Mouse (Mus musculus) thymus, adult 2 months (tissue): ENCODE results near the gene Brsk2. TPM values are rescaled to one million over a fixed set of nuclear protein-coding genes. Genes with fewer than 3 reads are reported as not detected.

Experiments
- DNase-seq: peaks from one replicate; pipeline ENCODE4 v3.0.0; 2021
- H3K27ac ChIP-seq: fragments of 200-500 bp; 2 replicates; pipeline ENCODE4 v1.5.1; 2012; ENCODE audit warnings: low read length, control low read depth; ENCODE audit not compliant: control insufficient read depth, insufficient read depth
- H3K27me3 ChIP-seq: fragments of 200-500 bp; 2 replicates; pipeline ENCODE4 v1.6.1; 2012; ENCODE audit warnings: mild to moderate bottlenecking, low read length, moderate library complexity, mixed read lengths; ENCODE audit not compliant: control insufficient read depth, insufficient read depth
- H3K36me3 ChIP-seq: fragments of 200-500 bp; 2 replicates; pipeline ENCODE4 v1.6.1; 2012; ENCODE audit warnings: mild to moderate bottlenecking, low read length, moderate library complexity; ENCODE audit not compliant: control insufficient read depth, insufficient read depth
- H3K4me1 ChIP-seq: fragments of 200-500 bp; replicated peaks from 2 replicates; pipeline ENCODE4 v1.6.1; 2012; ENCODE audit warnings: low read length; ENCODE audit not compliant: control insufficient read depth, insufficient read depth
- H3K4me3 ChIP-seq: fragments of 200-500 bp; 2 replicates; pipeline ENCODE4 v1.5.1; 2012; ENCODE audit warnings: mild to moderate bottlenecking, low read length, control low read depth, moderate library complexity; ENCODE audit not compliant: control insufficient read depth, insufficient read depth
- CTCF ChIP-seq: fragments of 200-500 bp; IDR thresholded peaks from 2 replicates; pipeline ENCODE4 v1.5.1; 2012; ENCODE audit warnings: mild to moderate bottlenecking, control low read depth, low read length, moderate library complexity, borderline replicate concordance; ENCODE audit not compliant: control insufficient read depth, poor library complexity, insufficient read depth; ENCODE audit errors: extremely low read depth
- POLR2A ChIP-seq: fragments of 200-500 bp; IDR thresholded peaks from 2 replicates; pipeline ENCODE4 v1.6.1; 2012; ENCODE audit warnings: mild to moderate bottlenecking, low read length, control low read depth, moderate library complexity; ENCODE audit not compliant: control insufficient read depth, poor library complexity, insufficient read depth; ENCODE audit errors: extremely low read depth
- WGBS: fragments of 180-500 bp; shearing (Covaris S2); methylation state at CpG from one replicate; pipeline ENCODE4 v1.1.7; 2018; 5-methylcytosine and 5-hydroxymethylcytosine counted together
- polyA plus RNA-seq: library from polyadenylated mRNA; depleted of rRNA; stranded (reverse); fragments of >200 nt; gene quantifications from 2 replicates; pipeline ENCODE4 v1.2.3, GENCODE M21; 2012

Gene Brsk2
- polyA plus RNA-seq, 1 experiment: 0.27 TPM

DNA sequence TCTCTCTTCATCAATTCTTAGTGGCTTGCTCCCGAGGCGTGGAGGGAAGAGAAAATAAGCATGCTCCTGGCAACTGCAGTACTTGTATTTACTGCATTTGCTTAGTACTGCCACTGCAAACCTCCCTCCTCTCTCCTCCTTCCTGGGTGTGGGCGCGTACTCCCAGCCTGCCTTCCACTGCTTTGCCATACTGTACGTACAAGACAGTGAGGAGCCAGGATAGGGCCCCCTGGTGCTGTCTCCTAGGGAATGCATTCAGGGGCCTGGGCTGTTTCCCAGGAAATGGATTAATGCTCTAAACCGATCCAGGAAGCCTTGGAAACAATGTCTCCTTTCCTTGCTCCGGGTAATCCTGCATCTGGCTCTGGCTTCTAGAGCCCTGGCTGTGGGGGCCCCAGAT lies 3.6 kb upstream of the Brsk2 start:
- no peak for TF ChIP-seq POLR2A
- TF ChIP-seq CTCF: no peak
- Histone ChIP-seq H3K36me3 (no peaks in the 10 kb centered on the region), H3K27me3 (peaks cover 5% of the 10 kb centered on the region), H3K4me1 (peaks cover 9% of the 10 kb centered on the region), H3K27ac (no peak overlapping the region), H3K4me3 (no peak overlapping the region)
- no peak for DNase-seq
- 48% methylated on average over 7 of the region's 7 CpGs for WGBS

DNA sequence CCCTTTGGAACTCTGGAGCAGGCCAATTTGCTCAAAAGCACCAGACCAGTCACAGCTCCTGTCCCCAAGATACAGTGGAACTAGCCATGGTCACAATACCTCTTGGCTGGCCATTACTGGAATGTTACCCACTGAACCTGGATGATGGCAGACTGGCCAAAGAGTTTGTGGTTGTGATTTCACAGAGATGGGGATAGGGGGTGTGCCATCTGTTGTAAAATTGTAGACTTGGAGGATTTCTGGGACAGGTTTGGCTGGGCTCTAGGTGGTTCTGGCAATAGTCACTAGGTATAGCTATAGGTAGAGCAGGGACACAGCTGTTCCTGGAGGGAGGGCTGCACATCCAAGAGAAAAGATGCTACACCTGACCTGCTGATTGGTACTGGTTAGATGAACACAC lies 2.0 kb upstream of the Brsk2 start:
- Histone ChIP-seq H3K27me3 (peaks cover 8% of the 10 kb centered on the region), H3K4me3 (no peak overlapping the region), H3K4me1 (peaks cover 9% of the 10 kb centered on the region), H3K27ac (no peak overlapping the region), H3K36me3 (no peaks in the 10 kb centered on the region)
- DNase-seq: no peak
- TF ChIP-seq CTCF (no peak), POLR2A (no peak)

DNA sequence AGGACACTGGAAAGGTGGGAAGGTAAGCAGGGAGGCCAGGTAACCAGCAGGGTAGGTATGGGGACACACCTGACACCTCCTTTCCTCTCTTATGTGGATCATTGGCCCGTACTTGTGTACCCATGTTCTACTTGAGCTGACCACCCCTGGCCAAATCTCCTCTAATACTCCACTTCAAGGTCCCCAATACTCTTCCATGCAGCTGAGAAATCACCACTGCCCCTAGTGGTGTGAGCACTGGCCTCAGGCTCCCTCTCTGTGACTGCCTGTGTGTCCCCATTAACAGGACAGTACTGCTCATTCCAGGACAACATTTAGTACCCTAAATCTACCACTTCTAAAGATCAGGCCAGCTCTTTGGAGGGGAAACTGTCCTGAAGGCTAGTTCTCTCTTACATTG lies 1.5 kb upstream of the Brsk2 start:
- 67% methylated on average over 1 of the region's 1 CpGs for WGBS
- H3K27me3 ChIP-seq: peaks cover 8% of the 10 kb centered on the region
- peaks cover 9% of the 10 kb centered on the region for H3K4me1 ChIP-seq
- TF ChIP-seq CTCF (no peak), POLR2A (no peak)
- H3K36me3 ChIP-seq: no peaks in the 10 kb centered on the region
- no peak for DNase-seq
- H3K4me3 ChIP-seq: no peak overlapping the region
- no peak overlapping the region for H3K27ac ChIP-seq

DNA sequence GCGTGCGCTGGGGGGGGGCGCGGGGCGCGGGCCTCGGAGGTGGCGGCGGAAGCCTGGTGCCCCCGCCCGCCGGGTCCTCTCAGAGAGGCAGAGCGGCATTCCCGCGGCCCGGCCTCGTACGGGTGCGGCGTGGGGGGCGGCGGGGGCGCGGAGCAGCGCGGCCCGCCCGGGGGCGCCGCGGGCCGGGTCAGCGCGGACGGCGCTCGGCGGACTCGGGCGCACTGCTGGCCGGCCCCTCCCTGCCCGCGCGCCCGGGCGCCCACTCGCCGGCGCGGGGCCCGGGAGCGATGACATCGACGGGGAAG lies 200 bp downstream of the Brsk2 start:
- WGBS: 1% methylated on average over 47 of the region's 54 CpGs
- Histone ChIP-seq H3K4me3 (peak overlapping the region; percentile 24; the same call in 1 of the 2 replicates), H3K27me3 (peaks cover 8% of the 10 kb centered on the region)

DNA sequence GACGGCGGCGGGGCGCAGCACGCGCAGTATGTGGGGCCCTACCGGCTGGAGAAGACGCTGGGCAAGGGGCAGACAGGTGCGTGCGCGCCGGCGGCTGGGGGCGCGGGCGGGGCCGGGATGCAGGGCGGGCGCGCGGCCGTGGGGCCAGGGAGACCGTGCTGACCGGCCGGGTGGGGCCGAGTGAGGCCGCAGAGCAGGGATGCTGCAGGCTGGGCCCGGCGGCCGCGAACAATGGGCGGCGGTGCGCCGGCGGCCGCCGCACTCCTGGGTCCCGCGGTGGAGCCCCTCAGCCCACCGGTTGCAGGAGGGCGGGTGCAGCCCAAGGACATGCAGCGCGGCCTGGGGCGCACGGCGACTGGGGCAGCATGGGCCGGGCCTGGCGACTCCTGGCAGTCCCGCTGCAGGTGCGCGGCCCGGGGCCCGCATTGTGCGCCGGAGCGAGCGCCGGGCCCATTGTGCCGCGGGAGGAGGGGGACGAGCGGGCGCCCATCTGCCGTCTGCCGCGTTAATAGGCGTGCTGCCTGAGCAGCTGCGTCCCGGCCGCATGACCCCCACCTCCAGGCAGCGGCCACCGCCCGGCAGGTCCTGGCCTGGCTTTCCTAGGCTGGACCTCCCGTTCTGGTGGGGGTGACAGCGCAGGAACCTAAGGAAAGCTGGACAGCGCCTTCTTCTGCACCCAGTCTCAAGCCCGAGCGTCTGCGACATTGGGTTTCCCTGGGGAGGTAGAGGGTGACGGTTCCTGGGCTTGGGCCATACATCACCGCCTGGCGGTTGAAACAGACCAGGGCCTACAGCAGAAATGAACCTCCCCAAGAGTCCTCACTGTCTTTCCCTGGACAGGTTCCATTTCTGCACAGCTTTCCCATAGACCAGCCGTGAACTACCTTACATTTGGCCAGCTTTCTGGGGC lies 808 bp downstream of the Brsk2 start:
- Histone ChIP-seq H3K27me3 (peaks cover 8% of the 10 kb centered on the region), H3K27ac (no peak overlapping the region), H3K4me3 (no peak overlapping the region), H3K4me1 (peaks cover 9% of the 10 kb centered on the region), H3K36me3 (no peaks in the 10 kb centered on the region)
- DNase-seq: peak; percentile 27
- TF ChIP-seq POLR2A: no peak
- TF ChIP-seq CTCF: no peak
- WGBS: 4% methylated on average over 83 of the region's 84 CpGs

More for the DNA sequence above, 200 bp downstream of the Brsk2 start:
- Histone ChIP-seq H3K4me1 (peaks cover 9% of the 10 kb centered on the region), H3K27ac (no peak overlapping the region), H3K36me3 (no peaks in the 10 kb centered on the region)
- TF ChIP-seq CTCF: no peak
- no peak for TF ChIP-seq POLR2A
- no peak for DNase-seq

DNA sequence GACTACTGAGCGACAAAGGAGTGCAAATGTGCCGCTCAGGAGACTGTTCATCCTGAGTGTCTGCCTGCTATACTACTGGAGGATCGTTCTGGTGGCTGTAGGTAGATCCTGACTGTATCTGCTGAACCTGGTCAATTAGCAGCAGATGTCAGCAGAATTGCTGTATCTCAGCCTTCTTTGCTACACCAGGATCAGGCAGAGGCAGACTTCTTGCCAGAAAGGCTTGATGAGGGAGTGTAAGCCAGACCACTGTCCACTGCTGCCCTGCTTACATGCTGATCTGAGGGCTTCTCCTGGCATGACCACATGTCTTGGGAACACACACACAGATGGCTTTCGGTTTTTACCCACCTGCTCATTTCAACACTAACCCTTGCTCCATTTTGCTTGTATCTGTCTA lies 2.3 kb downstream of the Brsk2 start:
- no peak overlapping the region for H3K4me3 ChIP-seq
- H3K36me3 ChIP-seq: no peaks in the 10 kb centered on the region
- no peak for DNase-seq
- no peak for TF ChIP-seq CTCF
- no peak for TF ChIP-seq POLR2A
- H3K4me1 ChIP-seq: peaks cover 9% of the 10 kb centered on the region
- H3K27me3 ChIP-seq: peaks cover 5% of the 10 kb centered on the region
- H3K27ac ChIP-seq: no peak overlapping the region
- WGBS: 91% methylated on average over 4 of the region's 4 CpGs

DNA sequence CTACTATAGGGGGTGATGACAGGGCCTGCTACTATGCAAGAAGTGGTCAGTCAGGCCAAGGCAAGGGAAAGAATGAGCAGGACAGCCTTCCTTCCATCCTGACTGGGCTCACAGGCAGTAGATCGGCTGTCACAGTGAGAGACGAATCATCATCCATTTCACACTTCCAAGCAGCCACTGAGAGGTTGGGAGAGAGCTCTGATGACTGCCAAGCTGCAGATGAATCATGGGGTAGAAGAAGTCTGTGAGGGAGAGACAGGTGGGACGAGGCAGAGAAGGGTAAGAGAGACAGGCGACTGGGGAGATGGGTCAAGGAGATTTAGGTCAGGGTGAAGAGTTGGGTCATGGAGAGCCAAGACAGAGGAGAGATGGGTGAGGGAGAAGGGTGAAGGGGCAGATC lies 3.4 kb downstream of the Brsk2 start:
- Histone ChIP-seq H3K4me1 (peaks cover 9% of the 10 kb centered on the region), H3K36me3 (no peaks in the 10 kb centered on the region), H3K27ac (no peak overlapping the region), H3K4me3 (no peak overlapping the region), H3K27me3 (peaks cover 5% of the 10 kb centered on the region)
- DNase-seq: no peak
- TF ChIP-seq CTCF (no peak), POLR2A (no peak)
- WGBS: 79% methylated on average over 4 of the region's 4 CpGs
